Comparison of ENCODE assay signal across 22 mouse cellular contexts in the genomic region with DNA sequence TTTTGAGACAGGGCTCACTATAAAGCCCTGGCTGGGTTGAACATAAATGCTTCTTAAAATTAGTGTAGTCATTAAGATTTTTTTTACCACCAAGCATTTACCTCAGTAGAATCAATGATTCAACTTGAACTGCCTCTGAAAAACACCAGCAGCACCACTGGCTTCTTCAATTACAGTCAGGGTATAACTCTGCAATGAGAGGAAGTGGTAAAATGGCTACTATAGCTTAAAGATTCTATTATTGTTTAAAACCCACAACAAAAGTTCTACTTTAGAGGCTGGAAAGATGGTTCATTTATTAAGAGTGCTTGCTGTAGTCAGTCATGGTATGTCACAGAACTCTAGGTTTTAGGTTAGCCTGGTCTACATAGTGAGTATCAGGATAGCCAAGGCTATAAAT. TPM values are rescaled to one million over a fixed set of nuclear protein-coding genes. Genes with fewer than 3 reads are reported as not detected.
DNase-seq lines count a peak whose midpoint lies in the region; ATAC-seq and TF ChIP-seq lines count a peak whose summit lies in the region.
"Had no signal": no experiment of that assay in that cellular context is flagged by ENCODE, and none has a peak within 500 bp of the region (broad histone marks: within the 10 kb centered on the region; RNA-seq: fewer than 3 reads in every experiment).

No protein-coding gene starts in this region.

- peak; percentile 80 for ATAC-seq in CD4-positive, CD25-positive, alpha-beta regulatory T cell, adult 4 months
- peak; percentile 71 for ATAC-seq in activated CD4-positive, CD25-positive, alpha-beta regulatory T cell, adult 4 months
- peak; percentile 79 for ATAC-seq in inflammation-experienced regulatory T-cells, adult 6 months
- ATAC-seq: forebrain, embryonic 13.5 days; forebrain, embryonic 15.5 days; forebrain, postnatal 0 days had no signal

- TF ChIP-seq CTCF in left cerebral cortex, adult 2 months (IDR thresholded peaks at IDR 0.05): no peak

- H3K4me3 ChIP-seq in left cerebral cortex, adult 2 months: no peak overlapping the region
- H3K4me3 ChIP-seq: embryonic facial prominence, embryonic 10.5 days; embryonic facial prominence, embryonic 12.5 days; forebrain, embryonic 13.5 days; forebrain, embryonic 15.5 days had no signal

- intact Hi-C loops in left cerebral cortex, adult 2 months (cut with DNase I): no loop called here

- DNase-seq in CD4-positive helper T cell, adult 2 months (ENCODE audit: low read depth, low spot score): peak; percentile 39
- no peak for DNase-seq in cerebellum, postnatal 4 days (ENCODE audit: low spot score in 2 of 2)
- DNase-seq in cerebellum, postnatal 25 days: no peak
- no peak for DNase-seq in adrenal gland, adult 8-10 months
- no peak for DNase-seq in left cerebral cortex, adult 2 months (ENCODE audit: extremely low spot score in 1 of 2, low spot score in 2 of 2)
- DNase-seq: adrenal gland, adult 2 months; adrenal gland, postnatal 14 days; adrenal gland, postnatal 36 days; B cell, adult 2 months; cerebellum, adult 11-12 months; cerebellum, adult 2 months; cerebellum, adult 9-10 months; cerebellum, postnatal 10 days; cerebellum, postnatal 36 days; forebrain, postnatal 0 days had no signal

- no peak overlapping the region for H3K27ac ChIP-seq in left cerebral cortex, adult 2 months
- H3K27ac ChIP-seq: embryonic facial prominence, embryonic 10.5 days; embryonic facial prominence, embryonic 12.5 days; forebrain, embryonic 13.5 days; forebrain, embryonic 15.5 days had no signal

RNA-seq across cellular contexts. Expression of a gene that starts 8.3 kb away (rescaled TPM):
- polyA plus RNA-seq in CD4-positive, CD25-positive, alpha-beta regulatory T cell, adult 4 months (2017; shearing (Covaris generic)): 100 to 1,000 TPM; 222 to 330 TPM
- 100 to 1,000 TPM; 205 to 236 TPM for polyA plus RNA-seq in activated CD4-positive, CD25-positive, alpha-beta regulatory T cell, adult 4 months (2017; shearing (Covaris generic))
- 100 to 1,000 TPM; 198 to 359 (median 205) TPM for polyA plus RNA-seq in inflammation-experienced regulatory T-cells, adult 6 months (2017; shearing (Covaris generic))
- 100 to 1,000 TPM; 203 to 250 (median 221) TPM for total RNA-seq in adrenal gland, adult 8-10 months (2022)
- 100 to 1,000 TPM; 149 to 158 TPM for total RNA-seq in left cerebral cortex, adult 2 months (2021)

RNA-seq across cellular contexts. Expression of a gene that starts 30.9 kb away (rescaled TPM):
- 1 to 10 TPM in 1 of 2 experiments, under 1 TPM in 1; 0.56 to 1.2 TPM for polyA plus RNA-seq in CD4-positive, CD25-positive, alpha-beta regulatory T cell, adult 4 months (2017; shearing (Covaris generic))
- under 1 TPM in 1 of 2 experiments, not detected in 1; 0.92 TPM for polyA plus RNA-seq in activated CD4-positive, CD25-positive, alpha-beta regulatory T cell, adult 4 months (2017; shearing (Covaris generic))
- 1 to 10 TPM in 1 of 3 experiments, under 1 TPM in 2; 0.24 to 1.3 (median 0.59) TPM for polyA plus RNA-seq in inflammation-experienced regulatory T-cells, adult 6 months (2017; shearing (Covaris generic))
- 1 to 10 TPM; 2.7 to 5.0 (median 4.3) TPM for total RNA-seq in adrenal gland, adult 8-10 months (2022)
- total RNA-seq in left cerebral cortex, adult 2 months (2021): 1 to 10 TPM in 1 of 2 experiments, under 1 TPM in 1; 0.86 to 1.1 TPM

RNA-seq across cellular contexts. Expression of a gene that starts 46.7 kb away (rescaled TPM):
- polyA plus RNA-seq in CD4-positive, CD25-positive, alpha-beta regulatory T cell, adult 4 months (2017; shearing (Covaris generic)): 10 to 100 TPM; 10.5 to 12.7 TPM
- 10 to 100 TPM; 18.8 to 19.0 TPM for polyA plus RNA-seq in activated CD4-positive, CD25-positive, alpha-beta regulatory T cell, adult 4 months (2017; shearing (Covaris generic))
- polyA plus RNA-seq in inflammation-experienced regulatory T-cells, adult 6 months (2017; shearing (Covaris generic)): 10 to 100 TPM in 2 of 3 experiments, 1 to 10 TPM in 1; 8.5 to 14.5 (median 11.7) TPM
- total RNA-seq in adrenal gland, adult 8-10 months (2022): 10 to 100 TPM; 21.1 to 32.2 (median 27.0) TPM
- total RNA-seq in left cerebral cortex, adult 2 months (2021): 1 to 10 TPM; 3.1 to 3.8 TPM
